Mouse (Mus musculus) heart, postnatal 36 days (tissue): Measurements from ENCODE around the gene Olfr494. TPM values are rescaled to one million over a fixed set of nuclear protein-coding genes. Genes with fewer than 3 reads are reported as not detected.

Source experiments
- DNase-seq, 2 experiments: peaks; one replicate each; pipeline ENCODE4 v3.0.0; 2021 to 2022
- intact Hi-C: fragments of 180-260 bp; cut with DNase I; formaldehyde crosslinking; loops from one replicate; pipeline ENCODE4 v1.15.1; 2025
- total RNA-seq, 2 experiments: library from RNA; stranded (reverse); gene quantifications; 2 replicates each; pipeline ENCODE4 v1.2.3; 2021

Gene Olfr494
- total RNA-seq = not detected

DNA sequence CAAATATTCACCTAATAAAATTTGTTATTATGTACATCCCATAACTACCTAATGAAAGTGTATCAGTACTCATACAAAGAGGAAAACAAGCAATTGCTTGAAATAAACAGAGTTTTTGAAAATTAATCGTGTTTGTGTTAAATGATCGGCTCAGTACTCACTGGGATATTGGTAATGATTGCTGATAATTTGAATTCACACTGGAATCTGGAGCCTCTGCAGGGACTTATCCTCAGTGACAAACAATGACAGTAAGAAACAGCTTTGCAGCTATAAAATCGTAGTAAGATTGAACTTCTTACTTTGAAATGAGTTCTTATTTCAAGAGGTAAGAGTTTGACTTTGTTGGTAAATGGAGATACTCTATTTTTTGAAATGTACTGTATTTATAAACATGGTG is at the start of gene Olfr494:
Gene Olfr494 (plus strand): TSS at position 301 of the 400 bp plus-strand sequence.
- no peak for DNase-seq
- intact Hi-C loops = no loop called here

DNA sequence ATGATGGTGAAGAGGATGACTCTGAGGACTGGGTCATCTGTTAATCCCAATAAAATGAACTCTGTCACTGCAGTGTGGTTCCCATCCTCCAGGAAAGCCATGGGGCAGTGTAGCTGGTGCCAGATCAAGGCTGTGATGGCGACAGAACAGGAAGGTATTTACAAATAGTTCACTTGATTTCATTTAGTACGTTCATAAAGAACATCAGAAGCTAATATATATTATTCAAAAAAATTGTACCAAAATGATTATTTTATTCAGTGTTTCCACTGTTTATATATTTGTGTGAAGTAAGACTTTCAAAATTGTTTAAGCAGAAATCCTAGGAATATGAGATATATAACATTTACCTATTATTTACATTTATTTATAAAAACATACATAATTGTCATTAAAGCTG is 41.6 kb upstream of the Olfr494 start, which contains the start of gene Olfr492:
Gene Olfr492 (minus strand): TSS at position 101 of the 400 bp plus-strand sequence.
- DNase-seq = no peak
- intact Hi-C loops = no loop called here

DNA sequence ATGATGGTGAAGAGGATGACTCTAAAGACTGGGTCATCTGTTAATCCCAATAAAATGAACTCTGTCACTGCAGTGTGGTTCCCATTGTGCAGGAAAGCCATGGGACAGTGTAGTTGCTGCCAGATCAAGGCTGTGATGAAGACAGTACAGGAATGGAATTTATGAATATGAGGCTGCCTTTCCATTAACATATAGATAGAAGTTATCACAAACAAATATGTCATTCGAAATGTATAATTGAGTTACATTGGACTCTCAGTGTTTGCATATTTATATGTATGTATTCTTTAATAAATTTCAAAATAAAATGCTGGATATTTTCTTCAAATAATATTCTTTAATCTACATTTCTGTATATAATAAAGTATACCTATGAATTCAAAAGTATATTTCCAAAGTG is 18.3 kb upstream of the Olfr494 start, which contains the start of gene Olfr493:
Gene Olfr493 (minus strand): TSS at position 101 of the 400 bp plus-strand sequence.
- intact Hi-C loops = no loop called here
- no peak for DNase-seq

DNA sequence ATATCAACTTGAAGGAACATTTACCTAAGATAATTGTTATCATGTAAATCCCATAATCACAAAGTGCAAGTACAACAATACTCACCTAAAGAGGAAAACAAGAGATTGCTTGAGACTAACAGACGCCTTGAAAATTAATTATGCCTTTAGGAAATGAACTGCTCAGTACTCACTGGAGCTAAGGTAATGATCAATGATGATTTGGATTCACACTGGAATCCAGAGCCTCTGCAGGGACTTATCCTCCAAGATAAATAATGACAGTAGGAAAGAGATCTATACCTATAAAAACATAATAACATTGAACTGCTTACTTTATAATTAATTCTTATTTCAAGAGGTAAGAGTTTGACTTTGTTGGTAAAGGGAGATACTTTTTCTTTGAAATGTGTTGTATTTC is 27.7 kb downstream of the Olfr494 start, which contains the start of gene Olfr495:
Gene Olfr495 (plus strand): TSS at position 301 of the 400 bp plus-strand sequence.
- intact Hi-C loops = no loop called here
- DNase-seq = no peak

Other genes with a start within 250 kb of the Olfr494 start
- not detected for gene Olfr484, start 237.9 kb upstream of the Olfr494 start, total RNA-seq
- gene Olfr485, start 205.5 kb upstream of the Olfr494 start, total RNA-seq = not detected
- gene Olfr486, start 192.6 kb upstream of the Olfr494 start, total RNA-seq = not detected
- gene Olfr487, start 150.7 kb upstream of the Olfr494 start, total RNA-seq = not detected
- not detected for gene Olfr488, start 107.0 kb upstream of the Olfr494 start, total RNA-seq
- not detected for gene Olfr490, start 76.4 kb upstream of the Olfr494 start, total RNA-seq
- gene Olfr491, start 51.9 kb upstream of the Olfr494 start, total RNA-seq = not detected
- not detected for gene Olfr492, start 41.7 kb upstream of the Olfr494 start, total RNA-seq
- not detected for gene Olfr493, start 18.4 kb upstream of the Olfr494 start, total RNA-seq
- gene Olfr495, start 27.8 kb downstream of the Olfr494 start, total RNA-seq = not detected
- not detected for gene Olfr497, start 55.1 kb downstream of the Olfr494 start, total RNA-seq
- gene Olfr498, start 100.0 kb downstream of the Olfr494 start, total RNA-seq = not detected
- not detected for gene Olfr502, start 159.7 kb downstream of the Olfr494 start, total RNA-seq
- gene Olfr503, start 179.2 kb downstream of the Olfr494 start, total RNA-seq = not detected
- not detected for gene Olfr504, start 200.5 kb downstream of the Olfr494 start, total RNA-seq
- not detected for gene Olfr506, start 245.5 kb downstream of the Olfr494 start, total RNA-seq